Mouse (Mus musculus): ENCODE measurements around the gene Agbl1. TPM values are rescaled to one million over a fixed set of nuclear protein-coding genes. Genes with fewer than 3 reads are reported as not detected.
A peak's percentile ranks its signal among the peaks of the same experiment; 100 is the strongest.
"Not testable (repeated sequence)": the region's sequence is repeated elsewhere in the genome, so short reads cannot be mapped to it uniquely, and the experiment has no call there.

Agbl1 gene
- under 1 TPM; 0.13 to 0.48 (median 0.35) TPM for total RNA-seq (2022)

GRCm38 (mm10) chr7:76229311-76229937 is at the start of gene Agbl1:
Gene Agbl1, plus strand, starts transcription at chr7:76229887.
- no peak for DNase-seq (ENCODE audit: low spot score in 2 of 2)

GRCm38 (mm10) chr7:76185005-76185658 is 44.6 kb upstream of the Agbl1 start:
- peak in 1 of 2 experiments; percentile 14 for DNase-seq (ENCODE audit: low spot score in 2 of 2)

- no peak for DNase-seq (ENCODE audit: low spot score in 2 of 2)
Measured at GRCm38 (mm10) chr7:76185681-76186121, 44.0 kb upstream of the Agbl1 start.

- no peak for DNase-seq (ENCODE audit: low spot score in 2 of 2)
Measured at GRCm38 (mm10) chr7:76218546-76218945, 11.1 kb upstream of the Agbl1 start.

- DNase-seq (ENCODE audit: low spot score in 2 of 2), result no peak
Measured at GRCm38 (mm10) chr7:76219797-76220469, 9.8 kb upstream of the Agbl1 start.

- DNase-seq (ENCODE audit: low spot score in 2 of 2), result no peak
Measured at GRCm38 (mm10) chr7:76222691-76223090, 7.0 kb upstream of the Agbl1 start.

GRCm38 (mm10) chr7:76228881-76229280 is 806 bp upstream of the Agbl1 start:
- DNase-seq (ENCODE audit: low spot score in 2 of 2), result no peak

- DNase-seq (ENCODE audit: low spot score in 2 of 2), result no peak
Measured at GRCm38 (mm10) chr7:76234321-76234720, 4.6 kb downstream of the Agbl1 start.

GRCm38 (mm10) chr7:76237497-76237896 is 7.8 kb downstream of the Agbl1 start:
- no peak for DNase-seq (ENCODE audit: low spot score in 2 of 2)

GRCm38 (mm10) chr7:76244839-76245238 is 15.2 kb downstream of the Agbl1 start:
- not testable (repeated sequence) for DNase-seq (ENCODE audit: low spot score in 2 of 2)

GRCm38 (mm10) chr7:76275061-76275460 is 45.4 kb downstream of the Agbl1 start:
- DNase-seq (ENCODE audit: low spot score in 2 of 2), result no peak

- no peak for DNase-seq (ENCODE audit: low spot score in 2 of 2)
Measured at GRCm38 (mm10) chr7:76282831-76283230, 53.1 kb downstream of the Agbl1 start.

- DNase-seq (ENCODE audit: low spot score in 2 of 2), result no peak
Measured at GRCm38 (mm10) chr7:76287531-76287930, 57.8 kb downstream of the Agbl1 start.

GRCm38 (mm10) chr7:76321866-76322553 is 92.3 kb downstream of the Agbl1 start:
- no peak for DNase-seq (ENCODE audit: low spot score in 2 of 2)

GRCm38 (mm10) chr7:76326091-76326490 is 96.4 kb downstream of the Agbl1 start:
- no peak for DNase-seq (ENCODE audit: low spot score in 2 of 2)

- no peak for DNase-seq (ENCODE audit: low spot score in 2 of 2)
Measured at GRCm38 (mm10) chr7:76339308-76339707, 109.6 kb downstream of the Agbl1 start.

- DNase-seq (ENCODE audit: low spot score in 2 of 2), result no peak
Measured at GRCm38 (mm10) chr7:76341601-76342000, 111.9 kb downstream of the Agbl1 start.

- DNase-seq (ENCODE audit: low spot score in 2 of 2), result no peak
Measured at GRCm38 (mm10) chr7:76353469-76353868, 123.8 kb downstream of the Agbl1 start.

GRCm38 (mm10) chr7:76354510-76354909 is 124.8 kb downstream of the Agbl1 start:
- DNase-seq (ENCODE audit: low spot score in 2 of 2), result no peak

- DNase-seq (ENCODE audit: low spot score in 2 of 2), result no peak
Measured at GRCm38 (mm10) chr7:76371269-76371668, 141.6 kb downstream of the Agbl1 start.

- no peak for DNase-seq (ENCODE audit: low spot score in 2 of 2)
Measured at GRCm38 (mm10) chr7:76379493-76379892, 149.8 kb downstream of the Agbl1 start.

GRCm38 (mm10) chr7:76381986-76382385 is 152.3 kb downstream of the Agbl1 start:
- no peak for DNase-seq (ENCODE audit: low spot score in 2 of 2)
